Mouse (Mus musculus) liver, embryonic 12.5 days (tissue): ENCODE results near the gene Olfr434. TPM values are rescaled to one million over a fixed set of nuclear protein-coding genes. Genes with fewer than 3 reads are reported as not detected.
A peak's percentile ranks its signal among the peaks of the same experiment; 100 is the strongest.

Source experiments
- ATAC-seq: fragments of 200-750 bp; cut with Nextera tagmentation; 2 replicates; pipeline ENCODE4 v1.8.0; 2017; ENCODE audit warnings: moderate number of reproducible peaks, mild to moderate bottlenecking, moderate library complexity
- H3K27ac ChIP-seq: fragments of 300-500 bp; sonication (generic); 2 replicates; pipeline ENCODE4 v1.5.1; 2016; ENCODE audit warnings: mild to moderate bottlenecking
- H3K27me3 ChIP-seq: fragments of 300-500 bp; sonication (generic); replicated peaks from 2 replicates; pipeline ENCODE4 v1.6.1; 2016; ENCODE audit warnings: mild to moderate bottlenecking, moderate library complexity
- H3K36me3 ChIP-seq: fragments of 300-500 bp; sonication (generic); 2 replicates; pipeline ENCODE4 v1.6.1; 2016; ENCODE audit warnings: mild to moderate bottlenecking, moderate library complexity
- H3K4me1 ChIP-seq: fragments of 300-500 bp; sonication (generic); 2 replicates; pipeline ENCODE4 v1.6.1; 2016
- H3K4me2 ChIP-seq: fragments of 300-500 bp; sonication (generic); 2 replicates; pipeline ENCODE4 v1.6.1; 2016; ENCODE audit warnings: mild to moderate bottlenecking, moderate library complexity
- H3K4me3 ChIP-seq: fragments of 300-500 bp; sonication (generic); 2 replicates; pipeline ENCODE4 v1.5.1; 2016; ENCODE audit warnings: mild to moderate bottlenecking, moderate library complexity
- H3K9ac ChIP-seq: fragments of 300-500 bp; sonication (generic); 2 replicates; pipeline ENCODE4 v1.6.1; 2016; ENCODE audit warnings: mild to moderate bottlenecking, moderate library complexity
- H3K9me3 ChIP-seq: fragments of 300-500 bp; sonication (generic); replicated peaks from 2 replicates; pipeline ENCODE4 v1.6.1; 2016; ENCODE audit warnings: mild to moderate bottlenecking, moderate library complexity
- WGBS: fragments of 180-500 bp; shearing (Covaris S2); methylation state at CpG from one replicate; pipeline ENCODE4 v1.1.7; 2016; ENCODE audit not compliant: insufficient replicate concordance; 5-methylcytosine and 5-hydroxymethylcytosine counted together
- polyA plus RNA-seq: library from polyadenylated mRNA; unstranded; fragments of >200 nt; fragmentation: Nextera tagmentation; extraction: Ambion mirVana; gene quantifications from 2 replicates; pipeline ENCODE4 v1.2.1, GENCODE M21; 2016

The Olfr434 gene
- polyA plus RNA-seq, 1 experiment from 2014 or later: not detected

DNA sequence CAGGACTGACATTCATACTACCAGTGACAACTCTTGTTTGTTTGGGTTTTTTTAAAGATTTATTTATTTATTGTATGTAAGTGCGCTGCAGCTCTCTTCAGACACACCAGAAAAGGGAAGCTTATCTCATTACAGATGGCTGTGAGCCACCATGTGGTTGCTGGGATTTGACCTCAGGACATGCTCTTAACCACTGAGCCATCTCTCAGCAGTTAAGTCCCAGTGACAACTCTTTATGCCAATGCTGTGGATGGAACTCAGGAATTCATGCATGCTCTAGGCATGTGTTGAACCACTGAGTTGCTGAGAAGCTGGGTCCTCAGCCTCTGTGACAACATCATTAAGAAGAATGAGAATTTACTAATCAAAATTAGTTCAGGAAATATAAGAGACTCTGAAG lies 40.2 kb downstream of the Olfr434 start:
- H3K4me3 ChIP-seq: no peak overlapping the region
- H3K4me1 ChIP-seq: 0 out of 2 replicates have a peak, but pooled peaks cover 3% of the 10 kb centered on the region
- ATAC-seq: no peak
- no peak overlapping the region for H3K27ac ChIP-seq
- H3K36me3 ChIP-seq: no peaks in the 10 kb centered on the region
- no peaks in the 10 kb centered on the region for H3K9me3 ChIP-seq
- H3K9ac ChIP-seq: no peak overlapping the region
- no peaks in the 10 kb centered on the region for H3K27me3 ChIP-seq
- WGBS: 24% methylated on average over 1 of the region's 1 CpGs
- H3K4me2 ChIP-seq: no peak overlapping the region

DNA sequence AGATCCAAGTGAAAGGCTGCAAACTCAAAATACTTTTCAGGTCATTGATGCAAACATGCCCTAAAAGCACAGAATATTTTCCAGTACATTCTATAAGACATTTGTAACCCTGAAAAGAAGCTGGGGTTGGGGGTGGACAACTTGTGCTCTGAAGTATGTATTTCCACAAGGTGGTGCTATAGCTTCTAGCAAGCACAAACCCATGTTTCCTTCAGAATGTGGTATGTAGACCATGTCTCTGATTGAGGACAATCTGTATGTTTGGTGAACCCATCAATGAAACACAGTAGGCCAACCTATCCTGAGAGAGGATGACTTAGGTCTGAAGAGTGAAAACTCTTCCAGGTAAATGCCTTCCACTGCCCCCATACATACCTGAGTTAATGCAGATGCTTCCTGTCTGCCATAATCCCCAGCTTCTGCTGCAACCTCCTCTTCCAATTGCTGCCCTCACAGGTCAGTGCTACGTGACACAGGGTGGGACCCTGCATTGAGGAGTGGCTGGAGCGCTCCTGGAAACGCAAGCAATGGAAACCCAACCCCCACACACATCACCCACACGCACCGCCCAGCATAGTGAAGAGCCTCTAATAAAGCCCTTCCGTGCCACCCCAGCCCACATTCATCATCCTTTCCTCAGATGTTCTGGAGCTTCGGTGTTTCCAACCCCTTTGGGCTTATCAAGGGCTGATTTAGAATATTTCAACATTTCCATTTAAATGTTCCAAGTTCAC lies 41.5 kb downstream of the Olfr434 start:
- no peak for ATAC-seq

DNA sequence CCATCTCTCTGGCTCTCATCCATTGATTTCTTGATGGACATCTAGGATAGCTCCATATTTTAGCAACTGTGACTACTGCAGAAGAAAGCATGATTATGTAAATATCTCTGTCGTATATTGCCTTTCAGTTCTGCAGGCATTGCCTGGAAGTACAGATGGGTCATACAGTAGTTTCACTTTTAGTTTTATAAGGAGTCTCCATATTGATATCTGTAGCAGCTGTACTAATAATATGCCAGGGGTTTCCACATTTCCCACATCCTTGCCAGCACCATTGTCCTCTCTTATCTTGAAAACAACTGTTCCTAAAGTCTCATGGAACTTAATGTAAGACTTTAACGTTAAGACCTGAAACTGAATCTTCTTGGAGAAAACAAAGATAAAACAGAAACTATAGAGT lies 47.9 kb downstream of the Olfr434 start:
- no peaks in the 10 kb centered on the region for H3K9me3 ChIP-seq
- no peaks in the 10 kb centered on the region for H3K36me3 ChIP-seq
- H3K4me1 ChIP-seq: 0 out of 2 replicates have a peak, but pooled peaks cover 4% of the 10 kb centered on the region
- no peak overlapping the region for H3K9ac ChIP-seq
- no peak overlapping the region for H3K4me3 ChIP-seq
- WGBS: 45% methylated on average over 2 of the region's 2 CpGs
- peaks cover 13% of the 10 kb centered on the region for H3K27me3 ChIP-seq
- H3K27ac ChIP-seq: no peak overlapping the region
- no peak overlapping the region for H3K4me2 ChIP-seq
- ATAC-seq: no peak

More for the DNA sequence above, 41.5 kb downstream of the Olfr434 start:
- no peak overlapping the region for H3K9ac ChIP-seq
- H3K9me3 ChIP-seq: no peaks in the 10 kb centered on the region
- no peaks in the 10 kb centered on the region for H3K27me3 ChIP-seq
- H3K36me3 ChIP-seq: no peaks in the 10 kb centered on the region
- 58% methylated on average over 7 of the region's 7 CpGs for whole genome bisulfite sequencing
- no peak overlapping the region for H3K27ac ChIP-seq
- H3K4me2 ChIP-seq: no peak overlapping the region
- H3K4me3 ChIP-seq: no peak overlapping the region
- 0 out of 2 replicates have a peak, but pooled peaks cover 3% of the 10 kb centered on the region for H3K4me1 ChIP-seq

DNA sequence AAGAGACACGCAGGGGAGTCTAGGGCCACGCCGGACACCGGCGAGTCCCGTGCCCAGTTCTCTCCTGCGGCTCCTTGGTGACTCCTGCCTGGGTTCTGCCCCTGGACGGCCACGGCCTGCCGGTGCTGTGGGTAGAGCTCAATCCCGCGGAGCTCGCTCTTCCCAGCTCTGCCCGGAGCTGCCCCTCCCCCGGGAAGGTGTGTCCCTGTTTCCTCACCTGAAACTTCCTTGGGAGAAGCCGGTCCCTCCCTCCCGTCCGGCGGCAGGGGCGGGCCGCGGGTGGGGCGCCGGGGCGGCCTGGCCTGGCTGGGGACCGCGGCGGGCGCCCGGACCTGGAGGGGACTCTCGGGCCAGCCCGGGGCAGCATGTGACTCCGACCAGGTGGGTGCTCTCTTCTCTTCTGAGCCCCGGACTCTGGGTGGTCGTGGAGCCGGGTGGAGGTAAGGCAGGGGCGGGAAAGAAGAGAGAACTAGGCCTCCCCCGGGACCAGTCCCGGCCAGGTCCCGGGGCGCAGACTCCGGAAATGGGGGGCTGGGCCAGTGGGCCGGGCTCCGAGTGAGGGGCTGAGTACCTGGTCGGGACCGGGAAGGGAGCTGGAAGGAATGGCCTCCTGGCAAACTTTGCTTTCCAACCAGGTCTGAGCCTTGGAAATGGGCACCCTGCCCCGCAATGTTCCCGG lies 52.7 kb downstream of the Olfr434 start, which contains the start of gene Arhgef5:
TSS of gene Arhgef5 (plus strand) at position 220 of the 679 bp plus-strand sequence.
- H3K4me3 ChIP-seq: peak within 1 kb of the TSS; percentile 58
- H3K27ac ChIP-seq: no peak within 1 kb of the TSS
- WGBS: 2% methylated on average over 33 of the region's 48 CpGs
- H3K9ac ChIP-seq: peak within 1 kb of the TSS; percentile 53
- H3K36me3 ChIP-seq: no peaks in the 10 kb centered on the region
- H3K4me1 ChIP-seq: 0 out of 2 replicates have a peak, but pooled peaks cover 9% of the 10 kb centered on the region
- peak; percentile 60 for ATAC-seq
- peak within 1 kb of the TSS; percentile 72 for H3K4me2 ChIP-seq
- H3K9me3 ChIP-seq: no peaks in the 10 kb centered on the region
- H3K27me3 ChIP-seq: peaks cover 29% of the 10 kb centered on the region

DNA sequence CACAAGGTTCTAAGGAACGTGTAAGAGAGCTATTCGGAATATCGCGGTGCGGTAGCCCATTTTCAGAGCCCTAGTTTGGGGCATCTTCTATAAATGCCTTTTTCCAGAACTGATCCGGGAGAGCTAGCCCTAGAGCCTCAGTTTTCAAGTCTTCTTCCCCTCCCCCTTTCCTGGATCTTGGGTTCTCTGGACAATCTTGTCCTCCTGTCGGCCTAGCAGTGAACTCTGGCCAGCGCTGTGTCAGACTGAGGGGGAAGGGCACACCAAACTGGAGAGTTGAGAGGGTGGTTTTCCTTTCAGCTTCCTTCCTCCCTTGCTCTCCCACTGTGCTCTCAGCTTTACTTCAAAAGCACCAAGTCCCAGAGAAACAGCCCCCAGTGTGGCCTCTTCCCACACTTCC lies 53.5 kb downstream of the Olfr434 start:
- no peak overlapping the region for H3K27ac ChIP-seq
- 2% methylated on average over 8 of the region's 8 CpGs for WGBS
- H3K4me1 ChIP-seq: 0 out of 2 replicates have a peak, but pooled peaks cover 9% of the 10 kb centered on the region
- peak overlapping the region; percentile 72 for H3K4me2 ChIP-seq
- H3K4me3 ChIP-seq: peak overlapping the region; percentile 58
- H3K9me3 ChIP-seq: no peaks in the 10 kb centered on the region
- no peaks in the 10 kb centered on the region for H3K36me3 ChIP-seq
- peak overlapping the region; percentile 53; the same call in 1 of the 2 replicates for H3K9ac ChIP-seq
- H3K27me3 ChIP-seq: peaks cover 29% of the 10 kb centered on the region
- peak; percentile 41; the same call in 1 of the 2 replicates for ATAC-seq

Other genes starting within 250 kb of the Olfr434 start
- gene Olfr441, start 106.7 kb upstream of the Olfr434 start, polyA plus RNA-seq: not detected in 2 replicates
- not detected in 2 replicates for gene Olfr237-ps1, start 66.5 kb upstream of the Olfr434 start, polyA plus RNA-seq
- gene Olfr437, start 49.7 kb upstream of the Olfr434 start, polyA plus RNA-seq: not detected in 2 replicates
- gene Olfr13, start 40.9 kb upstream of the Olfr434 start, polyA plus RNA-seq: not detected in 2 replicates
- gene Olfr435, start 15.9 kb upstream of the Olfr434 start, polyA plus RNA-seq: not detected in 2 replicates
- not detected in 2 replicates for gene Olfr47, start 18.5 kb downstream of the Olfr434 start, polyA plus RNA-seq
- 2.3 and 2.5 TPM in 2 replicates for gene Arhgef5, start 52.6 kb downstream of the Olfr434 start, polyA plus RNA-seq
- 0.17 TPM in 1 of 2 replicates, not detected in the other for gene Nobox, start 96.5 kb downstream of the Olfr434 start, polyA plus RNA-seq